Mouse (Mus musculus) left cerebral cortex, adult 2 months (tissue): Measurements from ENCODE around the gene Gabrg2. TPM values are rescaled to one million over a fixed set of nuclear protein-coding genes. Genes with fewer than 3 reads are reported as not detected.

Experiments used
- DNase-seq, 2 experiments: peaks; one replicate each; pipeline ENCODE4 v3.0.0; 2021 to 2022; ENCODE audit warnings: low spot score in 2 of 2, mixed read lengths in 1 of 2; ENCODE audit errors: extremely low spot score in 1 of 2
- H3K27ac ChIP-seq: fragments of 200-600 bp; 2 replicates; pipeline ENCODE4 v1.8.1; 2022
- H3K4me3 ChIP-seq: fragments of 200-600 bp; 2 replicates; pipeline ENCODE4 v1.8.1; 2022
- CTCF ChIP-seq: fragments of 200-600 bp; IDR thresholded peaks from 2 replicates; pipeline ENCODE4 v1.8.1; 2022; ENCODE audit warnings: antibody characterized with exemption, mild to moderate bottlenecking, moderate library complexity
- intact Hi-C: fragments of 180-260 bp; cut with DNase I; formaldehyde crosslinking; loops from one replicate; pipeline ENCODE4 v1.15.1; 2025
- long read RNA-seq, 2 experiments: library from polyadenylated mRNA; stranded (forward); transcript quantifications; one replicate each; pipeline ENCODE4 v2.0.0; 2021; ENCODE audit warnings: borderline mapping rate in 2 of 2
- total RNA-seq, 2 experiments: library from RNA; stranded (reverse); gene quantifications; 2 replicates each; pipeline ENCODE4 v1.2.3; 2021

Gabrg2 gene
- total RNA-seq, result 100 to 1,000 TPM; 190 to 205 TPM
- long read RNA-seq, experiment 1, full-length matches to known transcripts, result 180 of 224 reads
- long read RNA-seq, experiment 1, partial matches to known transcripts, result 23 of 224 reads
- long read RNA-seq, experiment 1, other reads (novel, unspliced or antisense), result 21 of 224 reads
- long read RNA-seq, experiment 2, full-length matches to known transcripts, result 108 of 131 reads
- long read RNA-seq, experiment 2, partial matches to known transcripts, result 7 of 131 reads
- long read RNA-seq, experiment 2, other reads (novel, unspliced or antisense), result 16 of 131 reads

GRCm38 (mm10) chr11:42000190-42001098, at the start of gene Gabrg2:
TSS of gene Gabrg2 (minus strand) at chr11:42000857.
- DNase-seq, result peak; percentile 28 to 32
- intact Hi-C loops, result no loop called here
- peak within 1 kb of the TSS; percentile 98 for H3K27ac ChIP-seq
- peak within 1 kb of the TSS; percentile 73 for H3K4me3 ChIP-seq
- no peak for TF ChIP-seq CTCF

- Histone ChIP-seq H3K27ac (peak overlapping the region; percentile 5; the same call in 1 of the 2 replicates), H3K4me3 (no peak overlapping the region)
- intact Hi-C loops, result no loop called here
- no peak for TF ChIP-seq CTCF
- no peak for DNase-seq
These were observed 47.5 kb upstream of the Gabrg2 start for GRCm38 (mm10) chr11:42048201-42048600.

GRCm38 (mm10) chr11:41999468-41999881, 1.2 kb downstream of the Gabrg2 start:
- intact Hi-C loops, result loop anchor here (10.0 kb wide), 2 partner anchors 175 to 425 kb away; no protein-coding TSS in a partner anchor
- TF ChIP-seq CTCF, result no peak
- peak overlapping the region; percentile 98 for H3K27ac ChIP-seq
- DNase-seq, result peak; percentile 22 to 45
- peak overlapping the region; percentile 73 for H3K4me3 ChIP-seq

- no peak for DNase-seq
- no peak overlapping the region for H3K27ac ChIP-seq
- intact Hi-C loops, result no loop called here
- TF ChIP-seq CTCF, result no peak
- H3K4me3 ChIP-seq, result no peak overlapping the region
These were observed 20.5 kb downstream of the Gabrg2 start for GRCm38 (mm10) chr11:41980152-41980551.

GRCm38 (mm10) chr11:41968595-41968994, 32.1 kb downstream of the Gabrg2 start:
- H3K4me3 ChIP-seq, result no peak overlapping the region
- intact Hi-C loops, result loop anchor here (10.0 kb wide), 2 partner anchors 456 to 1184 kb away; no protein-coding TSS in a partner anchor
- TF ChIP-seq CTCF, result peak; percentile 31; the same call in 1 of the 2 replicates
- no peak for DNase-seq
- H3K27ac ChIP-seq, result no peak overlapping the region

GRCm38 (mm10) chr11:41962706-41963105, 38.0 kb downstream of the Gabrg2 start:
- Histone ChIP-seq H3K27ac (peak overlapping the region; percentile 88), H3K4me3 (no peak overlapping the region)
- DNase-seq, result peak in 1 of 2 experiments; percentile 28
- no peak for TF ChIP-seq CTCF
- intact Hi-C loops, result loop anchor here (10.0 kb wide), 2 partner anchors 462 to 1178 kb away; no protein-coding TSS in a partner anchor

- Histone ChIP-seq H3K4me3 (no peak overlapping the region), H3K27ac (no peak overlapping the region)
- TF ChIP-seq CTCF, result no peak
- no peak for DNase-seq
- intact Hi-C loops, result no loop called here
These were observed 47.1 kb downstream of the Gabrg2 start for GRCm38 (mm10) chr11:41953550-41953949.

- Histone ChIP-seq H3K27ac (no peak overlapping the region), H3K4me3 (no peak overlapping the region)
- DNase-seq, result no peak
- intact Hi-C loops, result no loop called here
- TF ChIP-seq CTCF, result no peak
These were observed 48.8 kb downstream of the Gabrg2 start for GRCm38 (mm10) chr11:41951898-41952297.

- no peak overlapping the region for H3K4me3 ChIP-seq
- no peak for TF ChIP-seq CTCF
- intact Hi-C loops, result no loop called here
- no peak overlapping the region for H3K27ac ChIP-seq
- DNase-seq, result no peak
These were observed 55.2 kb downstream of the Gabrg2 start for GRCm38 (mm10) chr11:41945471-41945870.

GRCm38 (mm10) chr11:41937979-41938378, 62.7 kb downstream of the Gabrg2 start:
- intact Hi-C loops, result no loop called here
- no peak for TF ChIP-seq CTCF
- DNase-seq, result no peak
- Histone ChIP-seq H3K4me3 (no peak overlapping the region), H3K27ac (no peak overlapping the region)

GRCm38 (mm10) chr11:41918864-41919263, 81.8 kb downstream of the Gabrg2 start:
- Histone ChIP-seq H3K4me3 (no peak overlapping the region), H3K27ac (no peak overlapping the region)
- no peak for DNase-seq
- intact Hi-C loops, result no loop called here
- TF ChIP-seq CTCF, result no peak

- DNase-seq, result no peak
- Histone ChIP-seq H3K27ac (no peak overlapping the region), H3K4me3 (no peak overlapping the region)
- intact Hi-C loops, result no loop called here
- TF ChIP-seq CTCF, result no peak
These were observed 86.6 kb downstream of the Gabrg2 start for GRCm38 (mm10) chr11:41914066-41914465.
